Mouse (Mus musculus) retina, postnatal 7 days (tissue): Measurements from ENCODE around the gene Pptc7.

Source experiments
- DNase-seq: peaks from one replicate; pipeline ENCODE4 v3.0.0-alpha.2; 2012; ENCODE audit warnings: low read depth, low spot score

Pptc7 gene

DNA sequence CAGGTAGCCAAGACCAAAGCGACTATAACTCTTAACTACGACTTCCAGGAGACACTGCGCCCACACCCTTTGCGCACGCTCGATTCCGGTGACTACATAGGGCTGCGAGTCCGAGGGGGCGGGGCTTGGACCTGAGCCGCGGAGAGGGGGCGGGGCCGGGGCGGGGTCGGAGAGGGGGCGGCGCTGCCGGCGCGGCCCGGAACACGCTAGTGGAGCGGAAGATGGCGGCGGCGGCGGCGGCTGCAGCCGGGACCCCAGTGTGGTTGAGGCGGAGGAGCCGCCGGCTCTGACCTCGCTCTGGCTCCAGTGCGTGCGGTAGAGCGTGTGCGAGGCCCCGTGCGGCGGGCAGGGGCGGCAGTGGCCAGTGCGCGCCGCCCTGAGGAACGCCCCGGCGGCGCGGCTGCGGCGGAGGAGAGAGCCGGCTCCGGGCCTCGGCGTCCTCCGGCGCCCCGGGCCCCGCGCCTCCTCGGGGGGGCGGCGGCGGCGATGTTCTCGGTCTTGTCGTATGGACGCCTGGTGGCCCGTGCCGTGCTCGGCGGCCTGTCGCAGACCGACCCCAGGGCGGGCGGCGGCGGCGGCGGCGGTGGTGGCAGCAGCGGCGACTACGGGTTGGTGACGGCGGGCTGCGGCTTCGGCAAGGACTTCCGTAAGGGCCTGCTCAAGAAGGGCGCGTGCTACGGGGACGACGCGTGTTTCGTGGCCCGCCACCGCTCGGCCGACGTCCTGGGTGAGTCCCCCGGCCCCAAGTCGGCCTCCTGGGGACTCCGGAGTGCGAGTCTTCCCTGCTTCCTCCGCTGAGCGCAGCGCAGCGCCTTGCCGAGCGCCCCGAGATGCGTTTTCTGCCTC lies at the start of gene Pptc7:
Gene Pptc7 (plus strand): TSS at position 183 of the 846 bp plus-strand sequence.
- DNase-seq: peak; percentile 87

DNA sequence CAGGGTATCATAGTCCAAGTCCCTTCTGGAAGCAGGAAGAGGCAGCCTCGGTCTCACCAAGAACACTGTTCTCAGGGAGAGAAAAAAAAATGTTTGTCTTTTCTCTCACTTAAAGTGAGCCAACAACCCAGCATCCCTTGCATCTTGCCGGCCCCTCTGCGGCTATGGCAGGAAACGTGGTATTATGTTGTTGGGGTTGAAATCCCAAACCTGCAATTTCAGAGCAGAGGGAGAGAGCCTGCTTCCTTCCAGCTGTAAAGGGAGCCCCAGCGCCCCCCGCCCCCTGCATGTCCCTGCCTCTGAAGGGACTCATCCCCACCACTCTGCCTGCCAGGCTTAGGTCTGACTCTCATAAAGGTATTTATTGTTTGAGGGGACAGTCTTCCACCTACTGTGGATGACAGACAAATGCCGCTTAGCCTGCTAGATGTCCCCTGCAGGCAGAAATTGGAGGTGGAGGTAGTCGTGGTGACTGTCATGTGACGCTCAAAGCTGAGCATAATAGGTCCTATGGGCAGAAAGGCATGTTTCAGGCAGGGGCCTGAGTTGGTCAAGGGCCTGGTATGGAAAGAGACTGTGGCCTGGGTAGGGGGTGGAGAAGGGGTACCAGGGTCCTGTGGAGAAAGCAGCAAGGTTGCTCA lies 48.8 kb upstream of the Pptc7 start:
- no peak for DNase-seq

DNA sequence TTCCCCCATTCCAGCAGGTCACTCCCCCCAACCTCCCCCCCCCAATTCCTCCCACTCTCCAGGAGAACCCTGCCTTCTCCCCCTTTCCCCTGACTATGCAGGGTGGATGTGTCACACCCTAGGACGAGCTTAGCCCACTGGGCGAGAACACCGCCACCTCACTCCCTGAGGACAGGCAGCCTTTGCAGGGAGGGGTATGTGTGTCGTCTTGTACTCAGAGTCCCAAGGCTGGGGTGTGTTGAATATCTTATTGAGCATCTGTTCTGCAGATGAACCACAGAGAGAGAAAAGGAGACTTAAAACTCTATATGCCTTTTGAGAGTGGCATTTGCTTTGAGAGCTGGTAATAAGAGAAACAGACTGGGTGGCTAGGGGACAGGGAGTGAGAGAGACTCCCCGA lies 47.0 kb upstream of the Pptc7 start:
- no peak for DNase-seq

DNA sequence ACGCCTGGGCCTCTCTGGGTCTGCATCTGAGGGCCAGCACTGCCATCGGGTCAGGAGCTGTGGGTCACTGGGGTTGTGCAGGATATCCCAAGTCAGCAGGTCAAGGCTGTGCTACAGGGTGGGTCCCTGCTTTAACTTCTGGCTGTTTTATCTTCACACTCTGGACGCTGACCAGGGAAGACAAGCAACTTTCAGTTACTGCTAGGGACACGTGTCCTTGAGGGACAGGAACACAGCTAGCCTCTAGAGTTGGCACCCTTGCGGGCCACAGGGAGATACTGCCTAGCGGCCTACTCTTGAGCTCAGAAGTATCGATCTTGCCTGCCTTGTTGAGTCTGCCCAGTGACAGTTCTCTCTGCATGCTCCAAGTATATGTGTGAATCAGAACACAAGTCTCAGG lies 44.5 kb upstream of the Pptc7 start:
- DNase-seq: no peak

DNA sequence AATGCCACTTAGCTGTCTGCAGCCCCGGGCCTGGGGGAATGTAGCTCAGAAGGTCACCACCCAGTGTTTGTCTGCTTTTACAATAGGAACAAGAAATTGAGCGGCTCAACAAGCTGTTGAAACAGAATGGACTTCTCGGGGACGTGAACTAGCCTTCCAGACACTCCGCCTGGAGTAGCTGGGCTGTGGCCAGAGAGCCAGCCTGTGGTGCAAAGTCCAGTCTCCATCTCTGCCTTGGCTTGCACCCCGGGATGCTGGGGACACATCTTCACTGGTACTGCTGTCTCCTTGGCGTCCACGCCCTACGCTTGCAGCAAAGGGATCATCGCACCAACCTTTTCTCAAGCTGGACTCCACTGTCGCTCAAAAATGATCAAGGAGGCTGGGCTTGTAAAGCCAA lies 43.6 kb upstream of the Pptc7 start:
- DNase-seq: no peak

DNA sequence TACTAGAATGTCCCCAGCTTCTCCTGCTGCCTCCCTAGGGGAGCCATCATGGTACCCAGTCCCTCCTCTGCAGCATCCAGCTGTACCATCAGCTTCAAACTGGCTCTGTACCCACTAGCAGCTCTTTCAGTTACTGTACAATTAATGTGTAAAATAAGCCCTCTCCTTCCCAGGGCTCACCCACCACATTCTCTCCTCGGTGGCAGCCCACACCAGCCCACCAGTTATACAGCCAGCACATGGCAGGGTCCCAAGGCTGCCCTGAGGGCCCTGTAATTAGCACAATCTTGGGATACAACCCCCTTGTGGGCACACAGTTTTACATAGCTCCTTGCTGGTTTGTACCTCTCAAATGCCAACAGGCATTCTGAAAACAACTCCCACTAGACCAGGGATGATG lies 43.2 kb upstream of the Pptc7 start:
- DNase-seq: no peak

DNA sequence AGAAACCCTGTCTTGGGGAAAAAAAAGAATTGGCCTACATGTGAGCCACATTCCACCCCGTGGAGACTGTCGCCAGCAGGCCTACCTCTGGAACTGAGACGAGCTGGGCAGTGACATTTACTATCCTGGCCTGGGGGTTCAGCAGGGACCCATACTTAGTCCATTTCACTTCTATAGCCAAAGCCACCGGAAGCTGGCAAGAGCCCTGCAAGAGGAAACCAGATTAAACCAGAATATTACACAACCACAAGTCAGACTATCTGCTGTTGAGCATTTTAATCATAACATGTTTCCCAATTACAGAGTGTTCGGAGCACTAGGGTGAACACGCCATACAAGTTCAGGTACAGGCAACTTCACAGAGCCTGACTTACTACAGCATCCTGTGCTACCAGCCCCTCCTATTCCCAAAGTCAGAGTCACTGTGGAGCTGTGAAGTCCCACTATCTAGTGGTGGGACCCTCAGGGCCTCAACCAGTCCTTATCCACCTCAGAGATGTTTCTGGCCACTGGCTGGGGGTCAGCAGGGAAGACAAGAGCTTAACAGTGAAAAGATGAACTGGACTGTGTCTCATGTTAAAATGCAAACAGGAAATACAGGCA lies 41.5 kb upstream of the Pptc7 start:
- DNase-seq: no peak

DNA sequence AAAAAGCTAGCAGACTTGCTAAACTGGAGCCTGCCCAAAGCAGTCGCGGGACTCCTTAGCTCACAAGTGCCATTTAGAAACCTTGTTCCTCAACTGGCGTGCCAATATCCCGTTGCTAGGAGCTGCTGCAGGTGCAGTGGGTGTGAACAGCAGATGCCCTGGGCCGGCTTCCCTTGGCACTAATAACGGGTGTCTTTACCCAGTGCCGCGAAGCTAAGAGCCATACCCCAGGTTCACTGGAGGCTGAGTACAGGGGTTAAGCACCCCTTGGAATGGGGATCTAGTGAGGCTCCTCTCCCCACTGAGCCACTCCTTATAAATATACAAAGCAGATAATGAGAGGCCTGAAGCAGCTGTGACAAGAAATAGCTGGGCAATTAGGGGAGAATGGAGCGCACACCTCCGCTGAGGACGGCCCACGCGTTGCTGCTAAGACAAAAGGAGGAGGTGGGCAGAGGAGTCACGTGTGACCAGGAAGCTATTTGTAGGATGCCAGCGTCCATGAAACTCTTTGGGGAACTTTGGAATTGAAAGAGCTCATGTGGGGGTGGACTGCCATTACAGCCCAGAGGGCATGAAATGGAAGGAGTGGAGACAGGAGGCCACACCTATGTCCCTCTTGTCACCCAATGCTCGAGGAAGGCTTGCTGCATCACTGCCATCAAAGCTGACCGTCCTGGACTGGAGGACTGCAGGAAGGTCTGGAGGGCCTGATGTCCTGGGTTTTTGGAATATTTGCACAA lies 40.2 kb upstream of the Pptc7 start:
- no peak for DNase-seq

DNA sequence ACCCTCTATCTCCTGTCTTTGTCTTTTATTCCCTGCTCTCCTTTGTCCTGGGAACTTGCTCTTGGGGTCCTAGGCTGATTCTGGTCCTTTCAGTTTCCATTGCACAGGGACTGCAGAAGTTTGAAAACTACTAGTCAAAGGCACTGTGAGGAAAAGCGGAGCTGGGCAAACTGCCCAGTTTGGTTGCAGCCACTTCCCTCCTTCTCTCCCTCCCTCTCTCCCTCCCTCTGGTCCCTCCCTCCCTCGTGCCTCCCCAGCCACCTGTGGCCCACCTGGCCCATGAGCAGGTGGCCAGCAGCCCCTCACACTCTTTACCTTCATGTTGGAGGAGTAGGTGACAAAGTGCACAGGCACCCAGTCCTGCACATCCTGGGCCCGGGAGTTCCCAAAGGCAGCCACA lies 39.0 kb upstream of the Pptc7 start:
- no peak for DNase-seq

DNA sequence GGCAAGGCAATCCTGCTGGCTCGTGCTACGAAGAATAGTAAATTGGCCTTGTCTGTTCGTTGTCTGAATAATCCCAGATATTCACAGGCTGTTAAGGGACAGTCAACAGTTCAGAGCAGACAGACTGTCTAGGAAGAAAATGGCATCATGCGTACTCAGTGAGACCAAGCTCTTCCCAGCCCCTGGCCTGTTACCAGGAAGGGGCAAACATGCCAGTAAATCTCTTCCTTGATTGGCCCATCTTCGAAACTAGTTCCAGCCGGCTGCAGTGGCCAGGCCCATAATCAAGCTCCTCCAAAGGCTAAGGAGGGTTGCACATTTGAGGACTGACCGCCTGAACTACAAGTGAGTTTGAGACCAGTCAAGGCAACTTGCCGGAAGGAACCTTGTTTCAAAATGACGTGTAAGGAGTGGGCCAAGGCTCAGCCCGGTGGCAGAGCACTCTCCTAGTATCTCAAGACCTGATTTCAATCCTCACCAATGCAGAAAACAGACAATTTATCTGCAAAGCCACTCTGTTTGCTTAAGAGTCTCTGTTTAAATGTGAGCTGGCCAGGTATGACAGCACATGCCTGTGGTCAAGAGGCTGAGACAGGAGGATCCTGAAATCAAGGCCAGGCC lies 37.5 kb upstream of the Pptc7 start:
- no peak for DNase-seq

DNA sequence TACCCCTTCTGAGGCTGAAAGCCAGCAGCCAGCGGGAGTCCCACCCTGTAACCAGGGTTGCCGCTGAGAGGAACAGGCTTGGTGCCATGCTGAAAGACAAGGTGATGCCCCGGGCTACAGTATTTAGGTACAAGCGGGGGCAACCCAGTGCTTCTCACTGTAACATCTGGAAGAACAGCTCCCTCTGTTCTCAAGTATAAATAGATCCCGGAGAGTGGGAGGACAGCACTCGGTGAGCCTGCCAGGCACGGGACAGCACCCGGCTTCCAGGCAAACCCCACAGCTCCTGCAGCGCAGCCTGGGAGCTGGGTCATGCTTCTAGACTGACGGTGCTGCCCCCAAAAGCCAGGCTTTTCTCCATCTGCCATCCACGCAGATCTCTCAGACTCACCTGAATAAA lies 36.6 kb upstream of the Pptc7 start:
- DNase-seq: no peak

DNA sequence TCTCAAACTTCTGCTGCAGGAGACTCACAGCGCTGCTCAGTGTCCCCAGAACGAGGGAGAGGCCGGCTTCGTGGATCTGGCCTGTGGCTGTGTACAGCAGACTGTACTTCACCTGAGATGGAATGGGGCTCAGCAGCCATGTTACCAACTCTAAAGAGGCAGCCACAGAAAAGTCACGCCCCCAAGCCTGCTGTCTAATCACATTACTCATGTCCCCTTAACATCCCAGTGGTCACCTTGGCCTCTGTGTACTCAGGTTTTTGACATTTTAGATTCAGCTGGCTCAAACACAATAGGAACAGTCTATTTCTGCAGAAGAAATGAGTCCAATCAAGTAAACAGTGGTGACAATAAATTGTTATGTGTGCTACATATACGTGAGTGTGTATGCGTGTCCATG lies 36.2 kb upstream of the Pptc7 start:
- DNase-seq: no peak

DNA sequence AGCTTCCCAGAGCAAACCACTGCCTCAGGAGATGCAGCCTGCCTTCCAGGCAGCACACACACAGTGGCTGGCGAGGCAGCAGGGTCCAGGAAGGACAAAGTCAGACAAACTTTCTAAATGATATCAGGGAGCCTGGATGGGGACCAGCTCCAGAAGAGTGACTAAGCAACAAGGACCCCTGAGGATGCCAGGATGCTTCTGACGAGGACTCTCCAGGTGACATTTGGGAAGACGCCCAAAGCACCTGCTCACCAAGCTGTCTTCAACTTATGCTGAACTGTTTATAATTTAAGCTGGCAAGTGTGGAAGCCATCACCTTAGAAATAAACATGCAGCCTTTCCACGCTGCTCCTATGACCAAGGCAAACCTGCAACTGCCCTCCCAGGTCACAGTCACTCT lies 34.9 kb upstream of the Pptc7 start:
- DNase-seq: no peak

DNA sequence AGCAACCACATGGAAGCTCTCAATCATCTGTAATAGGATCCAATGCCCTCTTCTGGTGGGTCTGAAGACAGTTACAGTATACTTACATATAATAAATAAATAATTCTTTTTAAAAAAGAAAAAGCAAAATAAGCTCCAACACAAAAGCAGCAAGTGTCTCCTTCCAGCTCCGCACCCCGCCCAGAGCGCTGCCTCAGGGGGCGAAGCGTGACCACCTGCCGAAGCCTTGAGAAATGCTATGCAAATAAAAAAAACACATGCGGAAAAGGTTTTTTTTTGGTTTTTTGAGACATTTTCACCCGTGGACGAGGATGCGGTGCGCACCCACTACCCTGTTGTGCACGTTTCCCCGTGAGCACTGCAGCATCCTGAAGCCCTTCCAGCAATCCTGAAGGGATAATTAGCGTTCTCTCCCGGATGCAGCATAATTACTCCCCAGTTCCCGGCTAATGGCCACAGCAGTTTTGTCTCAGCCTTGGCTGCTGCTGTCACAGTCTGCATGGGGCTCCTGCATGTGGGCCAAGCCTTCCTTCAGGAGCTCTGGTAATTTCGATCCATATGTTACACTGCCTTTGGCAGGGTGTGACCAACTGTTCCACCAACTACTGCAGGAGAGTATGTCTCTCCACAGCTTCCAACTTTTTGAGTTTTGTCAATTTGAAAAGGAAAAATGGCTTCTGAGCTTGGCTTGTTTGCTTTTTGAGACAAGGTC lies 32.1 kb upstream of the Pptc7 start:
- no peak for DNase-seq

DNA sequence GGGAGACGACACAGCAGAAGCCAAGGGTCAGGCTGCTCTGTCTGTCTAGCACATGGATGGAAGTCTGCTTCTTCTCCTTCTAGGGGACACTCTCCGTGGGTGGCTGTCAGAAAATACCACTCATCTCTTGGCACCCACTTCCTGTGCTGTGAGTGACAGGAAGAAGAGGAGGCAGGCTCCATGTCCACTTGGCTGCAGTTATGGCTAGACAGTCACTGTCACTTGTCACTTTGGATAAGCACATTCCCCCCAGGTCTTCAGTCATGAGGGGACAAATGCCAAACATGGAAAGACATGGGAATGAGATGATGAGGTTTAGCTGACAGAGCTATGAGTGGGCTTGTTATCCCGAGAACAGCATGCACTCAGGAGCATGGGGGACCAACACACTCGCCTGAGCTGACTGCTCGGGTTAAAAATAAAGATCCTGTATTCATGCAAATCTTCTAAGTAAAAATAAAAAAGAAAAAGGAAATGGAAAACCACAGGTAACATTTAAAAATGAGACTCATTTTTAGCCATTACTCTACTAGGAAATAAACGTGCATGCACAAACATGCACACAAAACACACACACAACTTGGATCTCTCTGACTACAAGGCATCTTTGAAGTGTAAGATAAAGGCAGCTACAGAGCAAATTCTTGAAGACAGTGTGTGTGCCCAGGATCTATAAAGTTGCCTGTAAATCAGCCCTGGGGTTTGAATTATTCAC lies 26.0 kb upstream of the Pptc7 start:
- no peak for DNase-seq

DNA sequence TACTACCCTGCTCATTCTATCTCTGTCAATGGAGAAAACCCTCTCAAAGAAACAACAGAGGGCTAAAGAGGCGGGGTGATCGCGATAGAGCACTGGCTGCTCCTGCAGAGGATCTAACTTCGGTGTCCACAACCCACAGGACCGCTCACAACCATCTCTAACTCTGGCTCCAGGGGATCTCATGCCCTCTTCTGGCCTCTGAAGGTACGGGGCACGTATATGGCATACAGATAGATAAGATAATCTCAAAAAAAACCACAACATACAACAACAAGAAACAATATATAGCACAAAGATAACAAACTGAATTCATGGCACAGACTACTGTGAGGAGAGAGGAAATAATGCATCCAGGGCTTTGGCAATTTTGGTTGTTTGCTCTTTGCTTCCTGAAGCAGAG lies 22.1 kb upstream of the Pptc7 start:
- no peak for DNase-seq

DNA sequence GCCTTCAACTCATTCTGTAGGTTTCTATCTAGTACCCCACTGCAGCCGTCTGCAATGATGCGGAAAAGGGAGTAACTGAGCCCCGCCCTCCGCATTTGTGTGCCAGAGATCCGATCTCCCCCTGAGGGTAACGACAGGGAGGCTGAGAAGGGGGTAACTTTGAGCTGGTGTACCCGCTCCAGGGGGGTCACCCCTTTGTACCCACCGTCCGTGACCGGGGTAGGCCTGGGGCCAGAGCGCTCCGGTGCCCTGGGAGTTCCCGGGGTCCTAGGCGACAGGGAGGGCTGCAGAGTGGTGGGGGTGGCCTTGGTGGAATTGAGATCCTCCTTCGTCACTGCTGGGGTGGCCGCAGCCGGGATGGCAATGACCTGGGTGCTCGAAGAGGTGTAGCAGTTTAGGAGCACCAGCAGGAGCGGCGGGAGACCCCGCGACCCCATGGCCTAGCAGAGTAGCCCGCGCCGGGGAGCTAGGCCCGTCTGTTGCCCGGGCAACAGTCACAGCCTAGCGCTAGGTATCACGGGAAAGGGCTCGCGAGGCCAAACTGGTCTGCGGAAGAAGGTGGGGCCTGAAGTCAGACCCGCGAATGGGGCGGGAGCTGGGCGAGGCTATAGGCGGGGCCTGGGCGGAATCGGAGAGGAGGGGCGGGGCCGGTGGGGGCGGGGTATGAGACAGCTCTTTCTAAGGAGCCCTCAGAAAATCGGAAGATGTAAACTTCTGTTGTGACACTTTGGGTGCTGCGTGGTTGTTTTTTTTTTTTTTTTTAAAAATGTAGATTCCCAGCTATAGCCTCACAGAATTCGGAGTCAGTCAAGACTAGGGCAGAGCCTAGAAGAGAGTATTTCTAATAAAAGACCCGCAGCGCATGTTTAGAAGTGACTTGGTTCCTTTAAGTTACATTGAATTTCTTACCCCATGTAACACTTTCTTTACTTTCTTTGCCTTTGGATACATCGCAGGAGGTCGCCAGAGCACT lies 19.9 kb upstream of the Pptc7 start, which contains the start of gene Tctn1:
Gene Tctn1 (minus strand): TSS at position 528 of the 973 bp plus-strand sequence.
- peak; percentile 84 for DNase-seq

DNA sequence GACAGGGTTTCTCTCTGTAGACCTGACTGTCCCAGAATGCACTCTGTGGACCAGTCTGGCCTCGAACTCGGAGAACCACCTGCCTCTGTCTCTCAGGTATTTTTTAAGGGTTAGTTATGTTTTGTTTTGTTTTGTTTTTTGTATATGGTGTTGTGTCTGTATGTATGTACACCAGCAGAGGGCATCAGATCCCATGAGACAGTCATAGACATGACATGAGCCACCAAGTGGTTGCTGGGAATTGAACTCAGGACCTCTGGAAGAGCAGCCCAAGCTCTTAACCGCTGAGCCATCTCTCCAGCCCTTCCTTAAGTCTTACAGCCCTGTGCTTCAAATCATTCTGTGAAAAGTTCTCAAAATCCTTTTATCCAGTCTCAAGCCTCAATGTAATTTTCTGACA lies 19.0 kb upstream of the Pptc7 start:
- no peak for DNase-seq

DNA sequence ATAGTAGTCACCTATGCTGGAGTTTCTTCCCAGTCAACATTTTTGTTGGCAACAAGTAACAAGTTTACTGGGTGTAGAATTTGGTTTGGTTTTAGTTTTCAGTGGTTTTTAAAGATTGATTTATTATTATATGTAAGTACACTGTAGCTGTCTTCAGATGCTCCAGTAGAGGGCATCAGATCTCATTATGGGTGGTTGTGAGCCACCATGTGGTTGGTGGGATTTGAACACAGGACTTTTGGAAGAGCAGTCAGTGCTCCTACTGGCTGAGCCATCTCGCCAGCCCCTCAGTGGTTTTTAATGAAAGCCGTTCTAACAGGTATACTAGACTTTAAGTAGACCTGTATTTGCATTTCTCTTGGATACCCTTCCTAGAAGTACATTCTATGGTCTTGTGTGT lies 18.2 kb upstream of the Pptc7 start:
- no peak for DNase-seq
